Mouse (Mus musculus) embryo, embryonic 11 days (tissue): ENCODE results near the gene Col7a1.

Source experiments
- DNase-seq: peaks from one replicate; pipeline ENCODE4 v3.0.0-alpha.2; 2015

Col7a1 gene

DNA sequence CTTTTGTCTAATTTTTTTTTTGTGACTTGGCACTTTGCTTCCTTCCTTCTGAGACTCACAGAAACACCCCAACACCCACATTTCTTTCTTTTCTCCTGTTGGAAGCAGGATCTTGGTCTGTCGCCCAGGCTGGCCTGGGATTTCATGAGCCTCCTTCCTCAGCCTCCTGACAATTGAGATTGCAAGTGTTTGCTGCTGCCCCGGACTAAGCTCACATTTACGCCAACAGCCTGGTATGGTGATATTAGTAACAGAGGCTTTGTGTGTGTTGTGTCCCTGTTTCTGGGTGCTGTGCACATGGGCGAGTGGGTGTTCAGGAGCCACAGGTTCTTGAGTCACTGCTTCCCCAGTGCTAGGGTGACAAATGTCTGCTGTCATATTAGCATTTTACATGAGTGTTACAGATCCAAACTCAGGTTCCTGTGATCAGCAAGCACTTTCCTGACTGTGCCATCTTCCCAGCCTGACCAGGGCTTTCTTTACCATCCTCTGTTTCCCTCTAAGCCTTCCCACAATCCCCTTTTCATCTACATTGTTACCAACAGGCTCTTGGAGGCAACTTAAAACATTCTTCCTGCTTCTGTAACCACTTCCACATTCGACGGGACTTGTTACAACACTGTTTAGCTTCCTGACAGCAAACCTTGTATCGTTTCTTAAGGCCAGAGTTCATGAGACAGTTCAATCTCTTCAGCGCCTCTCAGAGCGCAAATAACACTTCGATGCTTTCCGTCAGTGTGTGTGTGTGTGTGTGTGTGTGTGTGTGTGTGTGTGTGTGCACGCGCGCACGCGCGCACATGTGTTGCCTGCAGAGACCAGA is 69.7 kb downstream of the Col7a1 start:
- no peak for DNase-seq

DNA sequence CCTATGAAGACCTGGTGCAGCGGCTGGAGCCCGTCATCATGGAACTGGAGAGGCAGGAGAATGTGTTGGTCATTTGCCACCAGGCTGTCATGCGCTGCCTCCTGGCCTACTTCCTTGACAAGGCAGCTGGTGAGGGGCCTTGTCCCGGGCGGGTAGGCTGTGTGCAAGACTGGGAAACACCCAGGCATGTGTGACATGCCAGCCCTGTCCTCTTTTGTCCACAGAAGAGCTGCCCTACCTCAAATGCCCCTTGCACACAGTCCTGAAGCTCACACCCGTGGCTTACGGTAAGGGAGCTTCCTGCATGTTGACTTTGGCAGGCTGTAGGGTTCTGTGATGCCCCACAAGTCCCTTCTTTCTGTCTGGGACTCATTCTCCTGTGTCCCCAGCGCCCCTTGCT is 74.1 kb downstream of the Col7a1 start:
- no peak for DNase-seq

DNA sequence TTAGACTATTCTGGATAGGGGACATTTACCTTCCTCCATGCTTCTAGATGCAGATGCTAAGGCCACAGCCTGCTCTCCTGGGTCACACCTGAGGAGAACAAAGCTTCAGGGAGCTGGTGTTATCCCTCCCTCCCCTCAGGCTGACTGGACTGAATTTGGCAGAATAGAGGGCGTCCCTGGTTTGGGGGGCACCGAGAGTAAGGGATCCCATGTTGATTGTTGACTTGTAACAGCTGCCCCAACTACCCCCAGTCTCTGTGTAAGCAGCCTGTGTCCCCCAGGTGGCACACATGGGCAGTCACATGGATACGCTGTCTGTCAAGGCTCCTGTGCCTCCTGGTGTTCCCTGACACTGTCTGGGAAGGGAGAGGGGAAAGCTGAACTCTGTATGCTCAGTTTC is 75.0 kb downstream of the Col7a1 start:
- no peak for DNase-seq

DNA sequence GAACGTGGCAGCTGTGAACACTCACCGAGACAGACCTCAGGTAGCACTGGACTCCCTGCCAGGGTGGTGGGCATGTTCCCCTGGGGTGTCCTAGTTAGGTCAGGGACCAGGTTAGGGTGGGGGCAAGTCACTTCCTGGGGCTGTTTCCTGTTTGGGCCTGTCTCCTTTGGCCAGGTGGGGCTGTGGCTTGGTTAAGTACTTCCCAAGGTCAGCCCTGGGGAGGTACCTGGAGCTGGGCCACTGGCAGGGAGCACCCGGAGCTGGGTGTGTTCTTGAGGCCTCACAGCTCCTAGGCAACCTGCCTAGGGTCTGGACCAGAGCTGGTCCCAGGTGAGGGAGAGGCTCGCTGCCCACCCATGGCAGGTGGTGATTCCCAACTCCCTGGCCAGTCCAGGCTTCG is 75.5 kb downstream of the Col7a1 start:
- no peak for DNase-seq

DNA sequence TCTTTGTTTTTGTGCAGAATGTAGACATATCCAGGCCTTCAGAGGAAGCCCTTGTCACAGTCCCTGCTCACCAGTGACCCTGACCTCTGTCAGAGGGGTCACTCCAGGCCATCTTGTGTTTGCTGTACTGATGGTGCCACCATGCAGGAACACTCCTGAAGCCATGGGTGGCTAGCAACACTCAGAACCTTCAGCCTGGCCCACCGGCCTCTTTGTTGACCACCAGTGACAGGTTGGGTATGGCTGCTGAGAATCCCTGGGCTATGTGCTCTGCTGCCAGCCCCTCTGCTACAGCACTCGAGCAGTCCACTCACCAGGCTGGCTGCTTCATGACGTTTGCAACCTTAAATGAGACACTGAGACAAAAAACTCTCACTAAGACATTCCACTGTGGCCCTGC is 76.9 kb downstream of the Col7a1 start:
- DNase-seq = no peak

DNA sequence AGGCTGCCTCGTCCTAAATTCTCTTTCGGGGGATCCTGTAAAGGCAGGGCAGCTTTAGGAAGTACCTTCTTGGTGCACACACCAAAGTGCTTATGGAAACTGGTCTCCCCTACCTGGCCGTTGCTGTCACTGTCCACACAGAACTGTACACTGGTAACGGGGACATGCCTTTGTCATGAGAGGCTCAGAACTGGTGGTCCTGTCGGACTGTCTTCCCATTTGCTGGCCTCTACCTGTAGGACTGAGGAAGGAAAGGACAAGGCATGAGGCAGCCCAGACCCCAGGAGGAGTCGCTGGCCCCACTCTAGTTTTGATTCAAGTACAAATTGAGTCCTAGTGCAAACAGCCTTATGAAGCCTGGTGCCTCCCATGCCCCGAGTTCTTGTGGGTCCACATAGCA is 77.6 kb downstream of the Col7a1 start:
- DNase-seq = no peak

DNA sequence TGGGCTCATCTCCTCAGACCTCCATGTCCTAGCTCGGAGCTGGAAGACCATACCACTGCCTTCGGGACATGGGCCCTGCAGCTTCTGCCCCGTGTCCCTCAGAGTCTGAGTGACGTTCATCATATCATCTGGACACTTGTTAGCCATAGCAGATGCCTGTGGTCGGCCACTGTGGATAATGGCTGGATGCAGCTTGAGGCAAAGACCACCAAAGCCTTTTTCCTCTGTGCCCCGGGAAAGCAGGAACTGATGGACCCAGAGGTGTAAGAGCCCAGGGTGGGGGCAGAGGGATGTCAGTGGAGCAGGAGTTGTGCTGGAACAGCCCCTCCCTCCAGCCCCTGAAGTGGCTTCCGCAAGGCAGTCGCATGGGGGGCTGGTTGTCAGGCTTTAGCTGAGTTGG is 78.3 kb downstream of the Col7a1 start:
- no peak for DNase-seq

DNA sequence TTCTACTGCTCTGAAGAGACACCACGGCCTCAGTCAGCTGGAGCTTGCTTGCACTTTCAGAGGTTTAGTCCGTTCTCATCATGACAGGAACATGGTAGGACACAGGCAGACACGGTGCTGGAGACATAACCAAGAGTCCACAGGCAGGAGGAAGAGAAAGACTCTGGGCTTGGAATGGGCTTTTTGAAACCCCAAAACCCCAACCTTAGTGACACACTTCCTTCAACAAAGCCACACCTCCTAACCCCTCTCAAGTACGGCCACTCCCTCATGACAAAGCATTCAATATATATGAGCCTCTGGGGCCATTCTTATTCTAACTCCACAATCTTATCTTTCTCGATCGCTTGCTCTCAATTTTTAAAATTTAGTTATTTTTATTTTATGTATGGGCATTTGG is 79.0 kb downstream of the Col7a1 start:
- no peak for DNase-seq
